In the genomic region with DNA sequence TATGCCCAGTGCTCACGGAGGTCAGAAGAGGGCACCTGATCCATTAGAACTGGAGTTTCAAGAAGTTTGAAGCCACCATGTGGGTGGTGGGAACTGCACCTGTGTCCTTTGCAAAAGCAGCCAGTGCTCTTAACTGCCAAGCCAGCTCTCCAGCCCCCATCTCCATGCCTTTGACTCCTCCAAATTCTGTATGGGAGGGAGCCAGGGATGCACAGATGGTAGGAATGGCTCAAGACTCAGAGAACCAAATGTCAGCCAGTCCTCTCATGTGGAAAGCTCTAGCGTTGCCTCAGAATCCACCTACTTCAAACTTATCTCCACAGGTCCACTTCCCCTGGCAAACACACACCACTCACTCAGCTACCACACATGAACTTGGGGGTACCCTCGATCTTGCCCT, we compare ENCODE assay signal across 12 mouse cellular contexts.
"Had no signal": no experiment of that assay in that cellular context is flagged by ENCODE, and none has a peak within 500 bp of the region (broad histone marks: within the 10 kb centered on the region; RNA-seq: fewer than 3 reads in every experiment).

No protein-coding gene starts in this region.

- DNase-seq: kidney, postnatal 14 days; liver, embryonic 13.5 days; liver, postnatal 0 days; lung, postnatal 14 days; right cerebral cortex, postnatal 25 days; thymus, postnatal 36 days had no signal

- H3K9ac ChIP-seq: kidney, embryonic 15.5 days; limb, embryonic 15.5 days; liver, embryonic 13.5 days; liver, postnatal 0 days; lung, embryonic 15.5 days; midbrain, embryonic 12.5 days had no signal

- H3K9me3 ChIP-seq: kidney, embryonic 15.5 days; limb, embryonic 15.5 days; liver, embryonic 13.5 days; lung, embryonic 15.5 days; megakaryocyte, embryonic 14.5 days; midbrain, embryonic 12.5 days had no signal

- H3K4me2 ChIP-seq: kidney, embryonic 15.5 days; limb, embryonic 15.5 days; liver, embryonic 13.5 days; lung, embryonic 15.5 days; midbrain, embryonic 12.5 days had no signal

- H3K4me3 ChIP-seq: kidney, embryonic 15.5 days; limb, embryonic 15.5 days; liver, embryonic 13.5 days; lung, embryonic 15.5 days; megakaryocyte, embryonic 14.5 days; midbrain, embryonic 12.5 days had no signal

- H3K27ac ChIP-seq: kidney, embryonic 15.5 days; limb, embryonic 15.5 days; liver, embryonic 13.5 days; lung, embryonic 15.5 days; macrophage; midbrain, embryonic 12.5 days had no signal

- ATAC-seq: liver, postnatal 0 days had no signal

- H3K27me3 ChIP-seq: kidney, embryonic 15.5 days; lung, embryonic 15.5 days had no signal
